Mouse (Mus musculus) spleen, adult 2 months (tissue): ENCODE measurements around the gene Zfp719. TPM values are rescaled to one million over a fixed set of nuclear protein-coding genes. Genes with fewer than 3 reads are reported as not detected.

Experiments used
- DNase-seq, 2 experiments: peaks; one replicate each; pipeline versions ENCODE4 v3.0.0 to v3.0.0-alpha.2; 2012 to 2021; ENCODE audit warnings: low spot score in 2 of 2, low read depth in 1 of 2
- H3K27ac ChIP-seq: fragments of 200-500 bp; 2 replicates; pipeline ENCODE4 v1.5.1; 2012; ENCODE audit warnings: low read length, inconsistent platforms; ENCODE audit not compliant: insufficient read depth
- H3K27me3 ChIP-seq: fragments of 200-500 bp; 2 replicates; pipeline ENCODE4 v1.6.1; 2012; ENCODE audit warnings: mild to moderate bottlenecking, moderate library complexity, low read length, inconsistent platforms; ENCODE audit not compliant: control insufficient read depth, insufficient read depth
- H3K36me3 ChIP-seq: fragments of 200-500 bp; 2 replicates; pipeline ENCODE4 v1.6.1; 2012; ENCODE audit warnings: mild to moderate bottlenecking, low read length, inconsistent platforms; ENCODE audit not compliant: control insufficient read depth, insufficient read depth
- H3K4me1 ChIP-seq: fragments of 200-500 bp; 2 replicates; pipeline ENCODE4 v1.6.1; 2011; ENCODE audit warnings: inconsistent platforms; ENCODE audit not compliant: control insufficient read depth, insufficient read depth, insufficient read length
- H3K4me3 ChIP-seq: fragments of 200-500 bp; 2 replicates; pipeline ENCODE4 v1.5.1; 2011; ENCODE audit warnings: mild to moderate bottlenecking, inconsistent platforms; ENCODE audit not compliant: insufficient read depth, insufficient read length; ENCODE audit errors: extremely low read depth
- CTCF ChIP-seq: fragments of 200-500 bp; IDR thresholded peaks from 2 replicates; pipeline ENCODE4 v1.5.1; 2011; ENCODE audit warnings: mild to moderate bottlenecking, inconsistent platforms; ENCODE audit not compliant: insufficient read depth, insufficient read length, insufficient replicate concordance; ENCODE audit errors: extremely low read depth
- POLR2A ChIP-seq: fragments of 200-500 bp; IDR thresholded peaks from 2 replicates; pipeline ENCODE4 v1.6.1; 2011; ENCODE audit warnings: low read depth, low read length, inconsistent platforms
- WGBS: fragments of 180-500 bp; shearing (Covaris S2); methylation state at CpG from one replicate; pipeline ENCODE4 v1.1.7; 2018; 5-methylcytosine and 5-hydroxymethylcytosine counted together
- polyA plus RNA-seq: library from polyadenylated mRNA; depleted of rRNA; stranded (reverse); fragments of >200 nt; gene quantifications from 2 replicates; pipeline ENCODE4 v1.2.3, GENCODE M21; 2012

Gene Zfp719
- polyA plus RNA-seq, 1 experiment = 0.78 TPM

- peak overlapping the region; percentile 76 for H3K27ac ChIP-seq
- peak overlapping the region; percentile 58 for H3K4me3 ChIP-seq
- no peaks in the 10 kb centered on the region for H3K27me3 ChIP-seq
- TF ChIP-seq CTCF = no peak
- TF ChIP-seq POLR2A = no peak
- peaks cover 9% of the 10 kb centered on the region for H3K36me3 ChIP-seq
- H3K4me1 ChIP-seq = peaks cover 7% of the 10 kb centered on the region; the same call in 1 of the 2 replicates
- peak; percentile 61 to 68 for DNase-seq
- WGBS = 1% methylated on average over 10 of the region's 10 CpGs
Measured at GRCm38 (mm10) chr7:43562651-43563070, 16.7 kb upstream of the Zfp719 start.

- peaks cover 7% of the 10 kb centered on the region; the same call in 1 of the 2 replicates for H3K4me1 ChIP-seq
- DNase-seq = no peak
- WGBS = 21% methylated on average over 6 of the region's 6 CpGs
- peaks cover 13% of the 10 kb centered on the region for H3K36me3 ChIP-seq
- peak overlapping the region; percentile 8; the same call in 1 of the 2 replicates for H3K4me3 ChIP-seq
- 0 out of 2 replicates have a peak overlapping the region, but pooled peaks have one; percentile 9 for H3K27ac ChIP-seq
- TF ChIP-seq POLR2A (no peak), CTCF (no peak)
- no peaks in the 10 kb centered on the region for H3K27me3 ChIP-seq
Measured at GRCm38 (mm10) chr7:43563300-43563699, 16.1 kb upstream of the Zfp719 start.

GRCm38 (mm10) chr7:43571216-43571615, 8.2 kb upstream of the Zfp719 start:
- H3K27ac ChIP-seq = no peak overlapping the region
- TF ChIP-seq CTCF = no peak
- no peak for TF ChIP-seq POLR2A
- H3K4me3 ChIP-seq = no peak overlapping the region
- DNase-seq = no peak
- no peaks in the 10 kb centered on the region for H3K4me1 ChIP-seq
- peaks cover 25% of the 10 kb centered on the region for H3K36me3 ChIP-seq
- 68% methylated on average over 2 of the region's 2 CpGs for WGBS
- no peaks in the 10 kb centered on the region for H3K27me3 ChIP-seq

GRCm38 (mm10) chr7:43580526-43580925, 1.1 kb downstream of the Zfp719 start:
- 79% methylated on average over 5 of the region's 5 CpGs for WGBS
- DNase-seq = no peak
- no peak overlapping the region for H3K27ac ChIP-seq
- H3K4me1 ChIP-seq = peaks cover 4% of the 10 kb centered on the region; the same call in 1 of the 2 replicates
- TF ChIP-seq POLR2A (no peak), CTCF (no peak)
- no peaks in the 10 kb centered on the region for H3K27me3 ChIP-seq
- peaks cover 9% of the 10 kb centered on the region for H3K36me3 ChIP-seq
- H3K4me3 ChIP-seq = no peak overlapping the region

DNA sequence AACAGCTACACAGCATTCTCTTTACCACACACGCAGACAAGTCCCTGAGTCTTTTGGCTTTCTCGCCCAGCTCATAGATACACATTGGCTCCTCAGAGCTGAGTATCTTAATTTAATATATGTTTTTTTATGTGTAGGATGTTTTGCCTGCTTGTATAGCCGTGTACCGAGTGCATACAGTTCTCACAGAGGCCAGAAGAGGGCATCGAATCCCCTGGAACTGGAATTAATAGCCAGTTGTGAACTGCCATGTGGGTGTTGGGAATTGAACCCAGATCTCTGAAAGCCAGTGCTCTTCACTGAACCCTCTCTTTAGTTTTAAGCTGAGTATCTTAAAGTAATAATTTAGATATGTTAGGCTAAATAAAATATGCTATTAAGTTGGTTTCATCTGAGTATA, 5.4 kb downstream of the Zfp719 start:
- WGBS = 90% methylated on average over 5 of the region's 5 CpGs
- Histone ChIP-seq H3K27me3 (no peaks in the 10 kb centered on the region), H3K36me3 (peaks cover 41% of the 10 kb centered on the region), H3K4me1 (peaks cover 4% of the 10 kb centered on the region; the same call in 1 of the 2 replicates), H3K4me3 (no peak overlapping the region), H3K27ac (no peak overlapping the region)
- DNase-seq = no peak
- no peak for TF ChIP-seq CTCF
- TF ChIP-seq POLR2A = no peak

DNA sequence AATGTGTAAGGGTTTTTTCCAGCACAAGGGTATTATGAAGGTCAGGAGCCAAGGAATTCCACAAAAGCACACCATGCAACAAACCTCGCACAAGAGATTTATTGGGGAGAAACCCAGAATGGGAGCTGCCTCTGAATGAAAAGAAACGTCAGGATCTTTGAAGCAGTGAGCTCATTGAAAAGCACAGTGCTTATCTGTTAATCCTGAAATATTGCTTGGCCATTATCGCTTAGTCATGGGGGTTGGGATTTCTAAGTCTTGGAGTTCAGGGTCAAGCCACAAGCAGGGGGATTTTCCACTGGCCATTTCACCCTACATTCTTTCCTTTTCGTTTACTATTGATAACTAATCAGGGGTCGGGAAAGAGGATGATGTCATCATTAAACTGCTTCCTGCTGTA, 22.5 kb downstream of the Zfp719 start:
- Histone ChIP-seq H3K27ac (no peak overlapping the region), H3K4me3 (no peak overlapping the region), H3K27me3 (no peaks in the 10 kb centered on the region), H3K4me1 (no peaks in the 10 kb centered on the region), H3K36me3 (no peaks in the 10 kb centered on the region)
- TF ChIP-seq CTCF (no peak), POLR2A (no peak)
- no peak for DNase-seq
- 70% methylated on average over 5 of the region's 5 CpGs for WGBS

- DNase-seq = peak; percentile 9 to 11
- Histone ChIP-seq H3K36me3 (no peaks in the 10 kb centered on the region), H3K27ac (no peak within 1 kb of the TSS), H3K4me3 (no peak within 1 kb of the TSS), H3K4me1 (no peaks in the 10 kb centered on the region), H3K27me3 (no peaks in the 10 kb centered on the region)
- TF ChIP-seq POLR2A (no peak), CTCF (no peak)
- 23% methylated on average over 41 of the region's 41 CpGs for WGBS
Measured at GRCm38 (mm10) chr7:43606896-43607742, 27.7 kb downstream of the Zfp719 start, which contains the start of gene Zfp819. Zfp819 (plus strand) TSS chr7:43607169.
